Mouse (Mus musculus) spleen, postnatal 14 days (tissue): ENCODE results near the gene Ctxn1.
"Not testable (repeated sequence)": the region's sequence is repeated elsewhere in the genome, so short reads cannot be mapped to it uniquely, and the experiment has no call there.

ENCODE experiments used
- DNase-seq, 2 experiments: peaks; one replicate each; pipeline ENCODE4 v3.0.0; 2021 to 2022; ENCODE audit warnings: low spot score in 2 of 2

Ctxn1 gene

GRCm38 (mm10) chr8:4259125-4259804, at the start of gene Ctxn1:
Gene Ctxn1, minus strand, starts transcription at chr8:4259274.
- DNase-seq, result peak; percentile 93 to 96

GRCm38 (mm10) chr8:4305838-4306237, 46.8 kb upstream of the Ctxn1 start:
- DNase-seq, result no peak

- no peak for DNase-seq
Measured at GRCm38 (mm10) chr8:4304124-4304547, 45.1 kb upstream of the Ctxn1 start.

- DNase-seq, result no peak
Measured at GRCm38 (mm10) chr8:4297822-4298221, 38.7 kb upstream of the Ctxn1 start.

GRCm38 (mm10) chr8:4292738-4293137, 33.7 kb upstream of the Ctxn1 start:
- DNase-seq, result no peak

- no peak for DNase-seq
Measured at GRCm38 (mm10) chr8:4276111-4276465, 17.0 kb upstream of the Ctxn1 start.

- peak; percentile 78 to 92 for DNase-seq
Measured at GRCm38 (mm10) chr8:4275275-4276110, 16.4 kb upstream of the Ctxn1 start, which contains the start of gene Timm44. Gene Timm44, minus strand, starts transcription at chr8:4275913.

- DNase-seq, result no peak
Measured at GRCm38 (mm10) chr8:4269609-4270008, 10.5 kb upstream of the Ctxn1 start.

GRCm38 (mm10) chr8:4267627-4268026, 8.6 kb upstream of the Ctxn1 start:
- DNase-seq, result no peak

- DNase-seq, result no peak
Measured at GRCm38 (mm10) chr8:4265160-4265914, 6.3 kb upstream of the Ctxn1 start.

GRCm38 (mm10) chr8:4263105-4263791, 4.2 kb upstream of the Ctxn1 start:
- no peak for DNase-seq

GRCm38 (mm10) chr8:4259805-4260170, 714 bp upstream of the Ctxn1 start:
- DNase-seq, result no peak

GRCm38 (mm10) chr8:4258678-4259077, 396 bp downstream of the Ctxn1 start:
- peak in 1 of 2 experiments; percentile 28 for DNase-seq

- peak; percentile 65 to 81 for DNase-seq
Measured at GRCm38 (mm10) chr8:4258233-4258632, 841 bp downstream of the Ctxn1 start.

- DNase-seq, result no peak
Measured at GRCm38 (mm10) chr8:4257350-4257749, 1.7 kb downstream of the Ctxn1 start.

- DNase-seq, result no peak
Measured at GRCm38 (mm10) chr8:4256911-4257310, 2.2 kb downstream of the Ctxn1 start.

GRCm38 (mm10) chr8:4255471-4255870, 3.6 kb downstream of the Ctxn1 start:
- not testable (repeated sequence) for DNase-seq

- no peak for DNase-seq
Measured at GRCm38 (mm10) chr8:4254001-4254400, 5.1 kb downstream of the Ctxn1 start.

- peak; percentile 91 to 94 for DNase-seq
Measured at GRCm38 (mm10) chr8:4252934-4253841, 5.9 kb downstream of the Ctxn1 start, which contains the start of gene Snapc2. Gene Snapc2, plus strand, starts transcription at chr8:4253080.

- no peak for DNase-seq
Measured at GRCm38 (mm10) chr8:4252116-4252760, 6.8 kb downstream of the Ctxn1 start.
